8 mouse cellular contexts compared by ENCODE assay signal in genomic region chr3:84665255-84666073, GRCm38 (mm10). TPM values are rescaled to one million over a fixed set of nuclear protein-coding genes. Genes with fewer than 3 reads are reported as not detected.
DNase-seq lines count a peak whose midpoint lies in the region; ATAC-seq and TF ChIP-seq lines count a peak whose summit lies in the region.

No protein-coding gene starts in this region.

- peak overlapping the region; percentile 71 for H3K4me3 ChIP-seq in gastrocnemius, adult 2 months
- no peak overlapping the region for H3K4me3 ChIP-seq in ES-Bruce4 (ENCODE audit: low read depth, low read length)
- H3K4me3 ChIP-seq in forebrain, embryonic 14.5 days (ENCODE audit: low read depth, low read length) = peak overlapping the region; percentile 7
- no peak overlapping the region for H3K4me3 ChIP-seq in liver, embryonic 14.5 days (ENCODE audit: insufficient read depth in 1 of 2, low read depth in 2 of 2, low read length in 2 of 2)
- H3K4me3 ChIP-seq in stomach, embryonic 16.5 days (replicated peaks; ENCODE audit: low read length) = peak overlapping the region; percentile 39

- 0 out of 2 replicates have a peak, but pooled peaks have one; percentile 20 for TF ChIP-seq EP300 in ES-Bruce4 (IDR thresholded peaks at IDR 0.05; ENCODE audit: insufficient read depth, low read depth, low read length)
- TF ChIP-seq EP300 in liver, embryonic 14.5 days (IDR thresholded peaks at IDR 0.05; ENCODE audit: low read depth) = no peak

- intact Hi-C loops in gastrocnemius, adult 2 months (cut with DNase I) = no loop called here
- intact Hi-C loops in left cerebral cortex, postnatal 36 days (cut with DNase I) = no loop called here

- 5% methylated on average over 21 of the region's 21 CpGs for WGBS in forebrain, embryonic 14.5 days
- WGBS in liver, embryonic 14.5 days (ENCODE audit: insufficient replicate concordance) = 12% methylated on average over 21 of the region's 21 CpGs
- WGBS in stomach, embryonic 16.5 days = 7% methylated on average over 20 of the region's 21 CpGs

- peak; percentile 58 for ATAC-seq in forebrain, embryonic 14.5 days
- no peak for ATAC-seq in liver, embryonic 14.5 days (ENCODE audit: insufficient read depth)
- peak; percentile 34; the same call in 1 of the 2 replicates for ATAC-seq in stomach, embryonic 16.5 days (ENCODE audit: insufficient read depth, low FRiP score)

- H3K9me3 ChIP-seq in ES-Bruce4 (replicated peaks; ENCODE audit: control insufficient read depth, insufficient read depth, low read length, poor library complexity, severe bottlenecking) = no peaks in the 10 kb centered on the region
- H3K9me3 ChIP-seq in forebrain, embryonic 14.5 days (replicated peaks; ENCODE audit: control insufficient read depth, low read length) = no peaks in the 10 kb centered on the region
- H3K9me3 ChIP-seq in liver, embryonic 14.5 days (ENCODE audit: control insufficient read depth, low read length) = no peaks in the 10 kb centered on the region
- no peaks in the 10 kb centered on the region for H3K9me3 ChIP-seq in stomach, embryonic 16.5 days (replicated peaks; ENCODE audit: control insufficient read depth, low read length)

- no peaks in the 10 kb centered on the region for H3K27me3 ChIP-seq in ES-Bruce4 (ENCODE audit: control insufficient read depth, insufficient read depth, low read length, poor library complexity, severe bottlenecking)
- peaks cover 6% of the 10 kb centered on the region for H3K27me3 ChIP-seq in forebrain, embryonic 14.5 days (replicated peaks; ENCODE audit: control insufficient read depth, insufficient read depth, low read length)
- H3K27me3 ChIP-seq in liver, embryonic 14.5 days (ENCODE audit: control insufficient read depth, insufficient read depth, low read length) = peaks cover 18% of the 10 kb centered on the region
- no peaks in the 10 kb centered on the region for H3K27me3 ChIP-seq in stomach, embryonic 16.5 days (ENCODE audit: control insufficient read depth, insufficient read depth, low read length)

- peaks cover 5% of the 10 kb centered on the region for H3K4me1 ChIP-seq in ES-Bruce4 (ENCODE audit: control insufficient read depth, insufficient read depth, low read length)
- H3K4me1 ChIP-seq in forebrain, embryonic 14.5 days (ENCODE audit: control insufficient read depth, insufficient read depth, low read length) = peaks cover 8% of the 10 kb centered on the region
- peaks cover 0 to 4% of the 10 kb centered on the region in 2 experiments; a peak in 1 of 4 replicates for H3K4me1 ChIP-seq in liver, embryonic 14.5 days (replicated peaks; ENCODE audit: control insufficient read depth in 2 of 2, insufficient read depth in 2 of 2, low read length in 1 of 2)
- H3K4me1 ChIP-seq in stomach, embryonic 16.5 days (ENCODE audit: control insufficient read depth, insufficient read depth, low read length) = peaks cover 13% of the 10 kb centered on the region; the same call in 1 of the 2 replicates

- DNase-seq in gastrocnemius, adult 2 months = no peak
- DNase-seq in gastrocnemius, postnatal 4 days (ENCODE audit: low spot score in 2 of 2) = no peak
- peak; percentile 37 for DNase-seq in forebrain, embryonic 14.5 days (ENCODE audit: low spot score)
- DNase-seq in liver, embryonic 14.5 days (ENCODE audit: low read depth in 3 of 3, low spot score in 3 of 3) = no peak
- no peak for DNase-seq in layer of hippocampus, adult 18-20 months (ENCODE audit: low spot score in 2 of 2)
- no peak for DNase-seq in left cerebral cortex, postnatal 36 days (ENCODE audit: low spot score in 2 of 2)

- TF ChIP-seq CTCF in gastrocnemius, adult 2 months (IDR thresholded peaks at IDR 0.05) = no peak
- TF ChIP-seq CTCF in ES-Bruce4 (IDR thresholded peaks at IDR 0.05; ENCODE audit: low read depth, low read length) = no peak
- TF ChIP-seq CTCF in liver, embryonic 14.5 days (IDR thresholded peaks at IDR 0.05; ENCODE audit: low read depth) = no peak

- TF ChIP-seq POLR2A in ES-Bruce4 (IDR thresholded peaks at IDR 0.05; ENCODE audit: insufficient read depth, low read length) = no peak

- peak overlapping the region; percentile 63 for H3K27ac ChIP-seq in gastrocnemius, adult 2 months
- peak overlapping the region; percentile 45 for H3K27ac ChIP-seq in ES-Bruce4 (ENCODE audit: insufficient read depth, low read length)
- H3K27ac ChIP-seq in forebrain, embryonic 14.5 days (ENCODE audit: low read depth, low read length) = no peak overlapping the region
- no peak overlapping the region for H3K27ac ChIP-seq in liver, embryonic 14.5 days
- peak overlapping the region; percentile 69 for H3K27ac ChIP-seq in stomach, embryonic 16.5 days (ENCODE audit: low read length)

- no peak overlapping the region for H3K9ac ChIP-seq in ES-Bruce4 (ENCODE audit: low read depth, poor library complexity, severe bottlenecking)
- peak overlapping the region; percentile 26; the same call in 1 of the 2 replicates for H3K9ac ChIP-seq in forebrain, embryonic 14.5 days (ENCODE audit: low read length)
- no peak overlapping the region for H3K9ac ChIP-seq in liver, embryonic 14.5 days (replicated peaks)
- peak overlapping the region; percentile 64 for H3K9ac ChIP-seq in stomach, embryonic 16.5 days (ENCODE audit: low read length)

- H3K4me2 ChIP-seq in forebrain, embryonic 14.5 days (ENCODE audit: low read length) = peak overlapping the region; percentile 47
- peak overlapping the region; percentile 41 for H3K4me2 ChIP-seq in liver, embryonic 14.5 days (ENCODE audit: low read depth)
- peak overlapping the region; percentile 60 for H3K4me2 ChIP-seq in stomach, embryonic 16.5 days (ENCODE audit: low read depth, low read length)

- H3K36me3 ChIP-seq in ES-Bruce4 (ENCODE audit: control insufficient read depth, insufficient read depth, low read length, poor library complexity, severe bottlenecking) = no peaks in the 10 kb centered on the region
- no peaks in the 10 kb centered on the region for H3K36me3 ChIP-seq in forebrain, embryonic 14.5 days (ENCODE audit: control insufficient read depth, insufficient read depth, low read length)
- no peaks in the 10 kb centered on the region for H3K36me3 ChIP-seq in liver, embryonic 14.5 days (replicated peaks; ENCODE audit: control insufficient read depth, insufficient read depth, low read depth)
- H3K36me3 ChIP-seq in stomach, embryonic 16.5 days (ENCODE audit: control insufficient read depth, insufficient read depth, low read length) = no peaks in the 10 kb centered on the region

RNA-seq across cellular contexts. Expression of gene Tmem154, which starts 0.5 kb away (rescaled TPM):
- under 1 TPM; 0.73 to 0.74 TPM for total RNA-seq in gastrocnemius, adult 2 months (2021)
- total RNA-seq in gastrocnemius, postnatal 4 days (2021) = 1 to 10 TPM; 2.0 TPM
- polyA plus RNA-seq in ES-Bruce4 (2011; ENCODE audit: insufficient read depth, insufficient read length, low read depth, missing spikeins) = 3.2 and 3.9 TPM in 2 replicates
- polyA plus RNA-seq in forebrain, embryonic 14.5 days (2014; fragmentation: Nextera tagmentation; extraction: Ambion mirVana) = 0.95 and 0.96 TPM in 2 replicates
- 0.41 and 0.63 TPM in 2 replicates for polyA plus RNA-seq in liver, embryonic 14.5 days (2012; rRNA removed)
- polyA plus RNA-seq in liver, embryonic 14.5 days (2014; fragmentation: Nextera tagmentation; extraction: Ambion mirVana) = 1.2 and 1.3 TPM in 2 replicates
- 14.8 and 19.1 TPM in 2 replicates for polyA plus RNA-seq in stomach, embryonic 16.5 days (2015; fragmentation: Nextera tagmentation; extraction: Ambion mirVana)
- total RNA-seq in layer of hippocampus, adult 18-20 months (2021) = under 1 TPM; 0.32 to 0.36 TPM
- total RNA-seq in left cerebral cortex, postnatal 36 days (2021) = under 1 TPM; 0.20 to 0.32 TPM

Comparison
In these comparisons a context has a peak if more than half of its experiments do, and no peak if none do; other contexts are left out.
1. H3K27ac ChIP-seq: peak in gastrocnemius, adult 2 months (single experiment), ES-Bruce4 (single experiment) and stomach, embryonic 16.5 days (single experiment); none in forebrain, embryonic 14.5 days (single experiment) and liver, embryonic 14.5 days (single experiment).
2. H3K4me3 ChIP-seq: peak in gastrocnemius, adult 2 months (single experiment), forebrain, embryonic 14.5 days (single experiment) and stomach, embryonic 16.5 days (single experiment); none in ES-Bruce4 (single experiment) and liver, embryonic 14.5 days (0 of 2).
3. H3K9ac ChIP-seq: peak in forebrain, embryonic 14.5 days (single experiment) and stomach, embryonic 16.5 days (single experiment); none in ES-Bruce4 (single experiment) and liver, embryonic 14.5 days (single experiment).
4. Peak in every context shown above with its lines, with median percentiles within 50 percentile points of each other: H3K4me2 ChIP-seq.